Mouse (Mus musculus) left cerebral cortex, postnatal 4 days (tissue): ENCODE results near the gene Gh. TPM values are rescaled to one million over a fixed set of nuclear protein-coding genes. Genes with fewer than 3 reads are reported as not detected.
A peak's percentile ranks its signal among the peaks of the same experiment; 100 is the strongest.
"Not testable (repeated sequence)": the region's sequence is repeated elsewhere in the genome, so short reads cannot be mapped to it uniquely, and the experiment has no call there.

Source experiments
- DNase-seq: peaks from one replicate; pipeline ENCODE4 v3.0.0-alpha.2; 2022
- intact Hi-C: fragments of 180-260 bp; cut with DNase I; formaldehyde crosslinking; loops from one replicate; pipeline ENCODE4 v1.15.1; 2025
- total RNA-seq, 2 experiments: library from RNA; stranded (reverse); gene quantifications; 2 replicates each; pipeline ENCODE4 v1.2.3; 2021

Gene Gh
- total RNA-seq: not detected

- intact Hi-C loops: no loop called here
- no peak for DNase-seq
Observed at GRCm38 (mm10) chr11:106301765-106302164, at the start of gene Gh. Gh (minus strand) TSS chr11:106301865.

- intact Hi-C loops: no loop called here
- peak; percentile 15 for DNase-seq
Observed at GRCm38 (mm10) chr11:106351253-106351652, 49.6 kb upstream of the Gh start.

GRCm38 (mm10) chr11:106350853-106351252 is 49.2 kb upstream of the Gh start:
- DNase-seq: no peak
- intact Hi-C loops: no loop called here

DNA sequence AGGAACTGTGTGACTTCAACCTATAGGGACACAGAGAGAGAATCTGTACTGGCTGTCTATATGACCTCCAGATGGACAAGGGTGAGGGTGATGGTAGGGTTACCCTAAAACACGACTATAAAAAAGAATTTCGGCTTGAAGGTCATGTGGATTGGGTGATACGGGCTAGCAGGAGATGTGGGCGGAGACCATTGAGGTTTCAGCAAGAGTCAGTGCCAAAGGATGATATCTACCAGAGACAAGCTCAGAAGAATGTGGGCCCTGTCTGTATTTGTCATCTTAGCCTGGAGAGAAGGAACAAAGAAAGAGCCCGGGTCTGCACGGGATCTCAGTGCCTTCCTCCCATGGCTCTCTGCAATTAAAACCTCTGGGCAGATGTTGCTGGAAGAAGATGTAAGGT is 48.1 kb upstream of the Gh start:
- intact Hi-C loops: no loop called here

DNA sequence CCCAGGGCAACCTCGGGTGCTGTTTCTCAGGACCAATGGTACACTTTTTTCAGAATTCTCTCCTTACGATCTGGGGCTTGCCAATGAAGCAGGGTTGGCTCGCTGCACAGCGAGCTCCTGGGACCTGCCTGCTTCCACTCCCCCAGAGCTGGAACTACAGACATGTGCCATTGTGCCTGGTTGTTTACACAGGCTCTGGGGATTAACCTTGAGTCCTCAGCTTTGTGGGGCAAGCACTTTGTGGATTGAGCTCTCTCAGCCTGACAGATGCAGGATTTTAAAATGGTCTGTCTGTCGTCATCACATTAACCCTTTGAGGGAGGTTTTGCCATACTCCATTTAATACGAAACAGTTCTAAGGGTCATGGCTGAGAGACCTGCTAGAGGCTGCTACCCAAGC is 43.2 kb upstream of the Gh start:
- DNase-seq: no peak
- intact Hi-C loops: no loop called here

More for the DNA sequence above, 48.1 kb upstream of the Gh start:
- no peak for DNase-seq

DNA sequence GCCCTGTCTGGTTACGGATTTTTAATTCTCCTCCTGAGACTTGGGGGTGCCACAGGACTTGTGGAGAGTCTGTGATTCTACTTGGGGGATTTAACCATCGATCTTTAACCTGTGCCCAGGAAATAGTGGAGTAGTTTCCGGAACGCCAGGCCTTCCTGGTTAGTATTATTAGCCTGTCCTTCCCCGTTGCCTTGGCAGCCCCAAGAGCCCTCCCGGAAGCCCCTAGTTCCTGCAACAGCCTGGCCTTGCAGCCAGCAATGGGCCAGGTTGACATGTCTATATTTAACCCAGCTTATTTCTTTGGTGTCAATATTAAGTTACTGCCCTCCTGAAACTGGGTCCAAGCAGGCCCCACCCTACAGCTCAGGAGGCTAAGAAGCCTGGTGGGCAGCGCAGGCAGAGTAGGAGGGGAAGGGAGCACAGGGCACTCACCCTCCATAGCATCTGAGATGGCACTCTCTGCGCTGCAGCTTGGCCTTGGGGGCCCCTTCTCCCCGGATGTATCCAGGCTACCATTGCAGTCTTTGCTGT is 39.4 kb upstream of the Gh start:
- intact Hi-C loops: no loop called here
- no peak for DNase-seq

DNA sequence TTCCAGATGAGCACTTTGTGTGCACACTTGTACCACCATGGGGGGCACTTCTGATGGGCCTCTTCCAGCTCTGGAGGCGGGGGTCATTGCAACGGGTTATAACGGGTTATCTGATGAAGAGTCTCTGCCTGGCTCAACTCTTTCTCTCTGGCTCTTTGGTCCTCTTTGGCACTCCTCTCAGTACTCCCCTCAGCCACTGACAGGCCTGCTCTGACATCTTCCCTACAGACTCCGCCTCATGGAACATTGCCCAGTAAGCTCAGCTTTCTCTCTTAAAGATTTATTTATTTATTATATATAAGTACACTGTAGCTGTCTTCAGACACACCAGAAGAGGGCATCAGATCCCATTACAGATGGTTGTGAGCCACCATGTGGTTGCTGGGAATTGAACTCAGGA is 37.7 kb upstream of the Gh start:
- intact Hi-C loops, DNase-seq: not testable (repeated sequence)

GRCm38 (mm10) chr11:106338870-106339269 is 37.2 kb upstream of the Gh start:
- intact Hi-C loops: no loop called here
- DNase-seq: no peak

DNA sequence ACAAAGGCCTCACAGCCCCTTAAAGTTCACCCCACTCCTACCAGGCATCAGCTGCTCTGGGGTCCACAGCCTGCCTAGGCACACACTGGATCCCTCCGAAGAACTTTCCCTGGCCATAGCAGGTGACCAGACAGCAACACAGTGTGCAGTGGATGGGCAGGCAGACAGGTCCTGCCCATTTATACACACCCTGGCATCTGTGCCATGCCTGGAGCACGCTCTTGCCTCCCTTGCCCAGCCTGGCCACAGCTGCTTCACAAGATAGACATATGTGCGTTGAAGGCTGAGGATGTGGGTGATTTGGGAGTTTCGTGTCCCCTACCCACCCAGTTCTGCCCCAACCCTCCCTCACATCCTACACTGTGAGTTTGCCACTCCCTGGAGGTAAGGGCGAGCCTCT is 36.4 kb upstream of the Gh start:
- intact Hi-C loops: no loop called here
- DNase-seq: no peak

- no peak for DNase-seq
- intact Hi-C loops: no loop called here
Observed at GRCm38 (mm10) chr11:106334066-106334465, 32.4 kb upstream of the Gh start.

DNA sequence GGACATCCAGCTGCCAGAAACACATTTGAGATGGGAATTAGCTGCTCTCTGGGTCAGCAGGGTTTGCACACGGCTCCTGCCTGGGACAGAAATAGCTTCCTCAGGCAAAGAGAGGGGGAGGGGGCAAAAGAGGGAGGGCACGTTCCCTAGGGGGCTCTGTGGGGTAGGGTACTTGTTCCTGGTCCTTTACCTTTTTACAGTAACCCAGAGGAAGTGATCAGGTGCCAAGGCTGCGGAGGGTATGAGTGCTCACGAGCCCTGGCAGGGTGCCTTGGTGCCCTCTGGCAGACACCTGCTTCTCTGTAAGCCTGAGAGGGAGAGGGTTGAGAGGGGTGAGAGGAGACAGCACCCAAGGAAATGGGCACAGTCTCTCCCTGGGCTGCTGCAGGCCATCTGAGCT is 30.8 kb upstream of the Gh start:
- intact Hi-C loops: no loop called here
- DNase-seq: peak; percentile 31

DNA sequence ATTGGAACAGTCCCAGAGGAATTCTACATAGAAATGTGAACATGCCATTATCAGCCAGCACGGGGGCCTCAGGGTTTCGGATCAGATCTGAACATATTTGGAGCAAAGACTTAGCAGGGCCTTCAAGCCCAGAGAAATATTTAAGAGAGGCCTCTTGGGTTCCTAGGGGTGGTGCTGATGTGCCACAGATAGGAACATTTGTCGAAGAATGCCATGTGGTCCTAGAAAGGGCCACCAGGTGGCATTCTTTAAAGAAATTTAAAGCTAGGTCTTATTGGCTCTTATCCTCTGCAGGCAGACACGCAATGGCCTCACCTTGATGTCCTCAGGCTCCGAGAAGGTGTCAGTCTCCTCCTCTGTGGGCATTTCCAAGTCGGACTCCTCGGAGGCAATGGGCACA is 28.0 kb upstream of the Gh start:
- no peak for DNase-seq
- intact Hi-C loops: loop anchor here (5.0 to 10.0 kb wide), 2 partner anchors 65 to 72 kb away; partner anchors contain the start of genes Ftsj3 and Psmc5

DNA sequence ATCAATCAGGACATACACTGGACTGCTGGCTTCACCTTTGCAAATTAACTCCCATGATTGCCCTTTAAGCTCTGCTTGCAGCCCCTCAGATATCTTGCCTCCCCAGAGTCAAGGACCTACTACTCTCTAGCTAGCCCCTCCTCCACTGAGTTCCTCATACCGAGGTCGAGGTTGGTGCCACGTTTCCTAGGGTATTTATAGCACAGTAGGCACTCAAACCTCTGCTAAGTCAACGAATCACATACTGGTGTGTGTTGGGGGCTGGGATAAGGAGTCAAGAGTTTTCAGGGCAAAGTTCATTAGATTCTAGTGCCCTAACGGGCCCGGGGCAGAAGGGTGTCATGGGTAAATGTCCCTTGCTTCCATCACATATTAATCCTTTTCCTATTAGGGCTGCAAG is 27.5 kb upstream of the Gh start:
- intact Hi-C loops: loop anchor here (5.0 to 10.0 kb wide), 2 partner anchors 66 to 72 kb away; partner anchors contain the start of genes Ftsj3 and Psmc5
- no peak for DNase-seq

DNA sequence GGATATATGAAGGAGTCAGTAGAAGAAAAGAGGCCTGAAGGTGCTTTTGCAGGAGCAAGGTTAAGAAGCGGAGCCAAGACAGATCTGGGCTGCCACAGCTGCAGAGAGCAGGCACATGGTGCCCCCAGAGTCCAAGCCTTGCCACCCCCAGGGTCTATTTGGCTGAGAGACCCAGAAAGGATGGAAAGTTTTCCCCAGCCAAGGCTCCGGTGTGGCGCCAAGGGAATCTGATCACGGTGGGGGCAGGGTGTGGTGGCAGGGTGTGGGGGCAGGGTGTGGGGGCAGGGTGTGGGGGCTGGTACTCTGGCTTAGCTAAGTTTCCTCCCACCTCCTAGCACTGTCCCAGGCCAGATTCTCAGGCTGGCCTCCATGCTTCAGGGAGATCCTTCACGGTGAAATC is 26.9 kb upstream of the Gh start:
- intact Hi-C loops: loop anchor here (5.0 to 10.0 kb wide), 2 partner anchors 66 to 71 kb away; partner anchors contain the start of genes Ftsj3 and Psmc5
- DNase-seq: no peak

DNA sequence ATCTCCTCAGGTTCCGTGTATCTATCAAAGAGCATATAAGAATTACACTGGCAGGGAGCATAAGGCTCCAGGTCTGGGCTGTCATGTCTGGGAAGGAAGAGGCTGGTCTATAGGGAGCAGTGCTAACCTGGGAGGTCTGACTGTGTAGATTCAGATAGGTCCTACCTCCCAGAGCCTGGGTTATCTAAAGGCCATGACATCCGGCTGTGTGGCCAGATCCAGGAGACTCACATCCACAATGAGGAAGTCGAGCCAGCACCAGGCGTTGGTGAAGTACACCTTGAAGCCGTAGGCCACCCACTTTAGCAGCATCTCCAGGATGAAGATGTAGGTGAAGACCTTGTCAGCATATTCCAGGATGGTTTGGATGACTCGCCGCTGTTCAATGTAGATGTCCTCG is 24.8 kb upstream of the Gh start:
- intact Hi-C loops: loop anchor here (5.0 to 10.0 kb wide), 2 partner anchors 68 to 69 kb away; partner anchors contain the start of genes Ftsj3 and Psmc5

GRCm38 (mm10) chr11:106325566-106326206 is 24.0 kb upstream of the Gh start:
- intact Hi-C loops: loop anchor here (5.0 to 10.0 kb wide), 2 partner anchors 68 to 69 kb away; partner anchors contain the start of genes Ftsj3 and Psmc5
- DNase-seq: peak; percentile 63

More for the DNA sequence above, 24.8 kb upstream of the Gh start:
- DNase-seq: no peak

GRCm38 (mm10) chr11:106324858-106325257 is 23.2 kb upstream of the Gh start:
- intact Hi-C loops: loop anchor here (5.0 to 10.0 kb wide), 2 partner anchors 68 to 70 kb away; partner anchors contain the start of genes Ftsj3 and Psmc5

DNA sequence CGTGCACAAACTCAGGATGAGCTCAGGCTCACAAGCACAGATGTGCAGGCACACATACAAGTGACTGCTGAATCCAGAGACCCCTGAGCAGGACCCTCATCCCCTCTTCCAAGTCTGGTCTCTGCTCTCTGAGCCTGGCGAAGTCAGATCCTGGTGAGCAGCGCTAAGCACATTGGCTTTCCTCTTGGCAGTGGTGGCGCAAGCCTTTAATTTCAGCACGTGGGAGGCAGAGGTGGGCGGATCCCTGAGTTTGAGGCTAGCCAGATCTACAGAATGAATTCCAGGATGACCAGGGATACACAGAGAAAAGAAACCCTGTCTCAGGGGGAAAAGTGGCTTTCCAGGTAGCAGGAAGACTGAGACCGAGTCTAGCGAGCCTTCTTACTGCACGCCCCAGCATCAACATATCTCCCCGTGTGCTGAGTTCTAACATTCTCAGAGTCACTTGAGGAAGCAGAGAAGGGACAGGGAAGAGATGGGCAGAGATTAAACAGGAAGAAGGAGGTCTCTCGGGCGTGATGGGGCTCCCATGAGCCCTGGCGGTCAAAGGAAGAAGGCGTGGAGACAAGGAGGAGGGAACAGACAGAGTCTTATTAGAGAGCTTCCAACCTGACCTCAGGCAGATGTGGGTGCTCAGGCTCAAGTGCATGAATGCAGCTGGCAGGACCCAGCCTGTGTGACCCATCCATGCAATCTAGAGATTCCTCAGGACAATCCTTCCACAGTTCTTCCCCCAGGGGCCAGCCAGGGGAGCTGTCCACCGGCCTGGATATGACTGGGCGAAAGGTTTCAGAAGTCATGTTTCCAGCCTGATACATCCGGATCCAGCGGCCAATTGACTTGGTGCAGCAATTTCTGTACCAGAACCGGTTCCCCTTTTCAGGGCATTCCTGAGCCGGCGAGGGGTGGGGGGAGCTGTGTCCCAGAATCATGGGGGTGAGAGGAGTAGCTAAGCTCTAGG is 17.0 kb upstream of the Gh start:
- DNase-seq: no peak
- intact Hi-C loops: no loop called here

More at GRCm38 (mm10) chr11:106324858-106325257, 23.2 kb upstream of the Gh start:
- no peak for DNase-seq

DNA sequence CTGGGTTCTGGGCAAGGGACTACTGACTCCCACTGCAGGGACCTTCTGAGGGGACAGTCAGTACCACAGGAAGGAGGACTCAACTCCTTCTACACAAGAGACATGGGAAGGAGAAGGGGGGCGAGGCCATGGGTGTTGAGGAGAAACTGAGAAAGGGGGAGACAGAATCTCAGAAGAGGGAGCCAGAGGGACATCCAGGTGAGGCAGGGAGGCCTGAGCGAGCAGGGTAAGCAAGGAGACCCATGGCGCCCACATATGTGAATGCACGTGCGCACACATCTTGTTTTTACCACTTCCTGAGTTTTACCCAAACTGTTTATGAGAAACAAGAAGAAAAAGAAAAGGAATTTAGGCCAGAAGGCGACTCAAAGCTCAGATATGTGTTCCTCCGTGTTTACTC is 16.1 kb upstream of the Gh start:
- intact Hi-C loops: no loop called here

DNA sequence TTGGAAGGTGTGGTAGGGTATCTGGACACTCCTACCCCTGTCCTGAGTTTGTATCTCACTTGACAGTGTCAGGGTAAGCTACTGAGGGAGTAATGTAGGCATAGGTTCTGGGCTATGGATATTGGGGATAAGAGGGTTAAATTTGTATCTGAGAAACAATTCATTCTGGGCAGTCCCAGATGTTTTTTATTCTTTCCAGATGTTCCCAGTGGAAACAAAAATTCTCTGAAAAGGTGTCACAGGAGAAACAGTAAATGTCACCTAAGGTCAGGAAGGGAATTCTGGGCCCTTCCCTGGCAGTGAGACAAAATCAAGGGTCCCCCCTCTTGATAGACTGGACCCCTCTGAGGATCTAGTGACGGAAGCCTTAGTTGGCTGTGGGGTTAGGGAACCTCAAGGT is 14.8 kb upstream of the Gh start:
- DNase-seq: no peak
- intact Hi-C loops: no loop called here

More for the DNA sequence above, 16.1 kb upstream of the Gh start:
- no peak for DNase-seq

DNA sequence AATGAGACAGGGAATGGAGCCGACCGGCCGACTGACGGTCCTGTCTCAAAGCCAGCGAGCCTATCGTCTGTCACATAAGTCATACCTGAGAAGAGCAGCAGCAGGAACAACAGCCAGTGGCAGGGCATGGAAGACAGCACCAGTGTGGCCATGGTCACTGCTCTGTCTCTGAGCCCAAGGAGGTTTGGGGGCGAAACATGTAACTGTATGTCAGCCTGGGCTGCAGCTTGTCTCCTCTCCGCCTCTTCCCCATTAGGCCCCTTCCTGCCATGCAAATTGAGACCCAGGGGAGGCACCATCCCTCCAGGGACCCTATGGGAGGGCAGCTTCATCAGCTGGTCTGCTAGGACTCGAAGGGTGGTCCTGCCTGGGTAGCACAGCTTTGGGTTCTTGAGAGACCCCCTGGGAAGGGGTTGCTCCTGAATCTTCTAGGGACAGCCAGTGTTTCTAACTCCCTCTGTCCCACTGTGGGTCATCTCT is 12.7 kb upstream of the Gh start, which contains the start of gene Cd79b:
Cd79b (minus strand) TSS at position 430 of the 480 bp plus-strand sequence.
- intact Hi-C loops: no loop called here
- DNase-seq: no peak
